Mouse (Mus musculus): Measurements from ENCODE around the gene Nodal. TPM values are rescaled to one million over a fixed set of nuclear protein-coding genes. Genes with fewer than 3 reads are reported as not detected.

Gene Nodal
- polyA plus RNA-seq, 1 experiment from 2014 or later, result not detected

DNA sequence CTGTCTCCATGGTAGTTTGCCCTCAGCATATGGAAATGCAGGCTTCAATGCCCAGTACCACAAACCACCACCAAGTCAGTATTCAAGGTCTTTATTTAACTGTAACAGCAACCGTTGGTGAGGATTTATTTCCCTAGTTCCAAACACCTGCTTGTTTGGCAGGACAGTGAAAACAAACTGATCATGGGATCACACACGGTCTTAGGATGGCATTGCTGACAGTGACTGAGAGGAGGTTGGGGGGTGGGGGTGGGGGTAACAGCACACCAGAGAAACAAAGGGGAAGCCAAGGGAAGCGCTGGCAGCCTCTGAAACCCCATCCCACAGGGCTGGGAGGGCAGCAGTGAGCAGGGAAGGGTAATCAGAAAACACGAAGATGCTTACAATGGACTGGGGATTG, 10.6 kb downstream of the Nodal start:
- DNase-seq (ENCODE audit: low spot score), result no peak
- Histone ChIP-seq H3K36me3 (ENCODE audit: control insufficient read depth, insufficient read depth, low read length) (peaks cover 10% of the 10 kb centered on the region), H3K4me3 (ENCODE audit: low read depth, low read length) (no peak overlapping the region), H3K9me3 (ENCODE audit: control insufficient read depth, low read length) (no peaks in the 10 kb centered on the region), H3K27ac (ENCODE audit: low read depth, low read length) (no peak overlapping the region), H3K9ac (ENCODE audit: low read length) (no peak overlapping the region), H3K4me2 (ENCODE audit: low read depth) (no peak overlapping the region), H3K27me3 (ENCODE audit: control insufficient read depth, insufficient read depth, low read length) (no peaks in the 10 kb centered on the region), H3K4me1 (ENCODE audit: control insufficient read depth, insufficient read depth, low read length) (no peaks in the 10 kb centered on the region)
- WGBS, result 61% methylated on average over 4 of the region's 4 CpGs
- no peak for ATAC-seq (ENCODE audit: insufficient read depth, low FRiP score, low TSS enrichment)

DNA sequence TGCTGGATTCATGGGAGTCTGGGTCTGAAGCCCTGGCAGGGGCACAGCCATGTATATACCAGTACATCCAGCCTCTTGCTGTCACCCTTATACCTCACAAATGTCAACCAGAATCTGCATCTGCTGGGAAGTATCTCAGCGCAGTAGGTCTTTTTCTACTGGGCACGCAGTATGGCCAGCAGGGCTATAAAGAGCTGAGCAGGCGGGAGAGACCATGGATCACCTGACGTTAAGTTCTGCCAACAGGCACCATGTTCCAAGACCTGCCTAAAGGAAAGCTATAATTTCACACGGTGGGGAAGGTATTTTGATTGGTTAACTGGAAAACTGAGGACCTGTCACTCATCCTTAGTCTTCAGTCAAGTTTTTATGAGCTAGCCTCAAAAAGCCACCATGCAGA, 11.3 kb downstream of the Nodal start:
- Histone ChIP-seq H3K27ac (ENCODE audit: low read depth, low read length) (no peak overlapping the region), H3K27me3 (ENCODE audit: control insufficient read depth, insufficient read depth, low read length) (no peaks in the 10 kb centered on the region), H3K9ac (ENCODE audit: low read length) (no peak overlapping the region), H3K36me3 (ENCODE audit: control insufficient read depth, insufficient read depth, low read length) (peaks cover 13% of the 10 kb centered on the region), H3K4me2 (ENCODE audit: low read depth) (no peak overlapping the region), H3K9me3 (ENCODE audit: control insufficient read depth, low read length) (no peaks in the 10 kb centered on the region), H3K4me3 (ENCODE audit: low read depth, low read length) (no peak overlapping the region), H3K4me1 (ENCODE audit: control insufficient read depth, insufficient read depth, low read length) (no peaks in the 10 kb centered on the region)
- ATAC-seq (ENCODE audit: insufficient read depth, low FRiP score, low TSS enrichment), result no peak
- 94% methylated on average over 5 of the region's 5 CpGs for WGBS
- DNase-seq (ENCODE audit: low spot score), result no peak

DNA sequence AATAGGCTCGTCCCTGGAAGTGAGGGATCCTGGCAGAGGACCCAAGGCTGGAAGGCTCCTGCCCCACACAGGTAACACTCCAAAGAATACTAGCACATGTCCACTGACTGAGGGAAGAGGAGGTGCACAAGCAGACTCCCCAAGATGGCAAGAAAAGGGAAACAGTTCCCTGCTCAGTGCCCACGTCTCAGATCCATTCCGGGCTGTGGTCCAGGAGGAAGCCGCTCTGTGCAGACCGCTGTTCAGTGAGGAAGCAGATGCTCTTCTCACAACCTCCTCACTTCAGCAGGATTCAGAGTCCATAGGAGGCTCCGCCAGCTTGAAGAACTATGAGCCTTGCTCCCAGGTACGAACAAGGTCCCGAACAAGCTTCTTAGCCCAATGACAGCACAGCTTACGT, 13.6 kb downstream of the Nodal start:
- WGBS, result 93% methylated on average over 9 of the region's 9 CpGs
- ATAC-seq (ENCODE audit: insufficient read depth, low FRiP score, low TSS enrichment) (no peak), DNase-seq (ENCODE audit: low spot score) (no peak)
- Histone ChIP-seq H3K27me3 (ENCODE audit: control insufficient read depth, insufficient read depth, low read length) (no peaks in the 10 kb centered on the region), H3K4me2 (ENCODE audit: low read depth) (no peak overlapping the region), H3K4me3 (ENCODE audit: low read depth, low read length) (no peak overlapping the region), H3K4me1 (ENCODE audit: control insufficient read depth, insufficient read depth, low read length) (no peaks in the 10 kb centered on the region), H3K9me3 (ENCODE audit: control insufficient read depth, low read length) (no peaks in the 10 kb centered on the region), H3K27ac (ENCODE audit: low read depth, low read length) (no peak overlapping the region), H3K36me3 (ENCODE audit: control insufficient read depth, insufficient read depth, low read length) (peaks cover 13% of the 10 kb centered on the region), H3K9ac (ENCODE audit: low read length) (no peak overlapping the region)

DNA sequence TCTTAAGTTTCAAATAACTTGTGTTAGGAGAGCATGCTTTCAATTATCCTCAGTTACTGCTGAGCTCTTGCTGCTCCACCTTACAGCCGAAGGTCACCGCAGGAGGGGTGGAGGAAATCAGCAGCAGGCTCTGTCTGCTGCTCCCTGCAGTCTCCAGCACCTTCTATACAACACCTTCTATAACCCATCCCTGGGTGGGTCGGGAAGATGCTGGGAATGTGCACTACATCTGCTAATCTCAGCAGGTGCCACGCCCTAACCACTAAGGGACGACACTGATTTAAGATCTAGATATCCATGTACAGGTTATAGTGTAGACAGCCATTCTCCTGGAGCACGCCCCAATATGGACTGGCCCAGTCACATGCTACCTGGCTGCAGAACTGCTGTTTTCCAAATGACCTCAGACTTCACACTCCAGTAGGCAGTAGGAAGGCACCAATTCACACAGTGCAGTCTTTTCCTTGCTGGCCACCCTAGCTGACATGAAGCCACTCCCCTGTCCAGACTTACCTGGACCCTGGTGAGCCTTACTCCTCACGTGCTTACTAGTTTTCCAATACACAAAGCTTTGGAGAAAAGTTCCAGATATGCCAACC, 22.5 kb downstream of the Nodal start:
- H3K27me3 ChIP-seq (ENCODE audit: control insufficient read depth, insufficient read depth, low read length), result no peaks in the 10 kb centered on the region
- H3K9ac ChIP-seq (ENCODE audit: low read length), result no peak overlapping the region
- DNase-seq (ENCODE audit: low spot score) (no peak), ATAC-seq (ENCODE audit: insufficient read depth, low FRiP score, low TSS enrichment) (no peak)
- no peak overlapping the region for H3K27ac ChIP-seq (ENCODE audit: low read depth, low read length)
- H3K9me3 ChIP-seq (ENCODE audit: control insufficient read depth, low read length), result no peaks in the 10 kb centered on the region
- H3K4me2 ChIP-seq (ENCODE audit: low read depth), result no peak overlapping the region
- H3K36me3 ChIP-seq (ENCODE audit: control insufficient read depth, insufficient read depth, low read length), result no peaks in the 10 kb centered on the region; the same call in 1 of the 2 replicates
- no peak overlapping the region for H3K4me3 ChIP-seq (ENCODE audit: low read depth, low read length)
- no peaks in the 10 kb centered on the region for H3K4me1 ChIP-seq (ENCODE audit: control insufficient read depth, insufficient read depth, low read length)
- WGBS, result 88% methylated on average over 7 of the region's 7 CpGs

DNA sequence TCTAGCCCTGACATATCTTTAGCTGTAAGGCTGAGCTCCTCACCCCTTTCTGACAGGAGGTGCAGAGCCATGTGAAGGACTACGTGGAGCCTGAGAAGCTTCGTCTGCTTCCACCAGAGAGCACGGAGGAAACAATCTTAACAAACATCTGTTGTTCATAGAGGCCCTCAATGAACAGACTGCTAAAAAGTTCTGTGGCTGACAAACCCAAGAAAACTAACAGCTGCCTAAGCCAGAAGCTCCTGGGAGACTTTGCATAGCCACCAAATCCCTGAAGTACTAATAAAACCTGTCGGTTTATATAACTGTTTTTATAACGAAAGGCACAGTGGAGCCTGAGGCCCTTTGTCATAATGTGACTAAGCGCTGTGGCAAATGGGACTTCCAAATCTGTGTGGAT, 25.7 kb downstream of the Nodal start:
- Histone ChIP-seq H3K4me1 (ENCODE audit: control insufficient read depth, insufficient read depth, low read length) (no peaks in the 10 kb centered on the region), H3K9me3 (ENCODE audit: control insufficient read depth, low read length) (no peaks in the 10 kb centered on the region), H3K36me3 (ENCODE audit: control insufficient read depth, insufficient read depth, low read length) (no peaks in the 10 kb centered on the region), H3K9ac (ENCODE audit: low read length) (no peak overlapping the region), H3K4me2 (ENCODE audit: low read depth) (no peak overlapping the region), H3K27me3 (ENCODE audit: control insufficient read depth, insufficient read depth, low read length) (no peaks in the 10 kb centered on the region), H3K27ac (ENCODE audit: low read depth, low read length) (no peak overlapping the region), H3K4me3 (ENCODE audit: low read depth, low read length) (no peak overlapping the region)
- DNase-seq (ENCODE audit: low spot score) (no peak), ATAC-seq (ENCODE audit: insufficient read depth, low FRiP score, low TSS enrichment) (no peak)
- WGBS, result 79% methylated on average over 6 of the region's 6 CpGs

DNA sequence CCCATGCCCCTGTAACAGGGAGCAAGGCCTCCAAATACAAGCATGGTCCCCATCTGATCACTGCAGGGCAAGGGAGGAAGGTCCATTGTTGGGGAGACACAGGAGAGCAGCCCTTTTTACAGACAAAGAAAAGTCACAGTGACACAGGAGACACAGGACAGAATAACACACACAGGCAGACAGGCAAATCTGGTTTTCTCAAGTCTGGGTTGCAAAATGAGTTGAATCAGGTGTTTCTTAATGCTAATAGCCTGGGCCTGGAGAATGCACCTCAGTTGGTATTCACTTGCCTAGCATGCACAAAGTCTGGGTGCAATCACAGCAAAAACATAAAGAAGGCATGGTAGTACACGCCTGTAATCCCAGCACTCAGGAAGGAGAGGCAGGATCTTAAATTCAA, 26.1 kb downstream of the Nodal start:
- ATAC-seq (ENCODE audit: insufficient read depth, low FRiP score, low TSS enrichment), result no peak
- Histone ChIP-seq H3K4me2 (ENCODE audit: low read depth) (no peak overlapping the region), H3K9ac (ENCODE audit: low read length) (no peak overlapping the region), H3K9me3 (ENCODE audit: control insufficient read depth, low read length) (no peaks in the 10 kb centered on the region), H3K27me3 (ENCODE audit: control insufficient read depth, insufficient read depth, low read length) (no peaks in the 10 kb centered on the region), H3K27ac (ENCODE audit: low read depth, low read length) (no peak overlapping the region), H3K4me1 (ENCODE audit: control insufficient read depth, insufficient read depth, low read length) (no peaks in the 10 kb centered on the region), H3K4me3 (ENCODE audit: low read depth, low read length) (no peak overlapping the region), H3K36me3 (ENCODE audit: control insufficient read depth, insufficient read depth, low read length) (no peaks in the 10 kb centered on the region)
- no peak for DNase-seq (ENCODE audit: low spot score)
- 75% methylated on average over 1 of the region's 1 CpGs for WGBS

DNA sequence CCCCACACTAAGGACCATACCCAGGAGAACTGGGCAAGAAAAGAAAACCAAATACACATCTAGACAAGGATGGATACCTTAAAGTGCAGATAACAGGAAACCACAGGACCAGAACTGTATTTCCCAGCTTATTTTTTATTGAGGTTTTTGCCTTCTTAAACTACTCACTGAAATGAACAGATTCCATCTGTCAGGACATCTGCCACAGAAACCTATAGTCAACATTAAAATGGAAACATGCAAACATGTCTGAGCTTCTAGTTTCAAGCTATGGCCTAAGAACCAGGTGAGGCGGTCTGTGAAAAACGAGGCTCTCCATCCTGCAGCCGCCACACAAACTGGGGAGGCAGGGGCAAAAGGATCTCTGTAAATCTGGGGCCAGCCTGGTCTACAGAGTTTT, 27.2 kb downstream of the Nodal start:
- no peaks in the 10 kb centered on the region for H3K27me3 ChIP-seq (ENCODE audit: control insufficient read depth, insufficient read depth, low read length)
- H3K9ac ChIP-seq (ENCODE audit: low read length), result no peak overlapping the region
- H3K4me3 ChIP-seq (ENCODE audit: low read depth, low read length), result no peak overlapping the region
- H3K4me1 ChIP-seq (ENCODE audit: control insufficient read depth, insufficient read depth, low read length), result no peaks in the 10 kb centered on the region
- no peaks in the 10 kb centered on the region for H3K36me3 ChIP-seq (ENCODE audit: control insufficient read depth, insufficient read depth, low read length)
- no peak overlapping the region for H3K27ac ChIP-seq (ENCODE audit: low read depth, low read length)
- no peaks in the 10 kb centered on the region for H3K9me3 ChIP-seq (ENCODE audit: control insufficient read depth, low read length)
- no peak overlapping the region for H3K4me2 ChIP-seq (ENCODE audit: low read depth)
- no peak for ATAC-seq (ENCODE audit: insufficient read depth, low FRiP score, low TSS enrichment)
- WGBS, result 86% methylated on average over 3 of the region's 3 CpGs
- no peak for DNase-seq (ENCODE audit: low spot score)

DNA sequence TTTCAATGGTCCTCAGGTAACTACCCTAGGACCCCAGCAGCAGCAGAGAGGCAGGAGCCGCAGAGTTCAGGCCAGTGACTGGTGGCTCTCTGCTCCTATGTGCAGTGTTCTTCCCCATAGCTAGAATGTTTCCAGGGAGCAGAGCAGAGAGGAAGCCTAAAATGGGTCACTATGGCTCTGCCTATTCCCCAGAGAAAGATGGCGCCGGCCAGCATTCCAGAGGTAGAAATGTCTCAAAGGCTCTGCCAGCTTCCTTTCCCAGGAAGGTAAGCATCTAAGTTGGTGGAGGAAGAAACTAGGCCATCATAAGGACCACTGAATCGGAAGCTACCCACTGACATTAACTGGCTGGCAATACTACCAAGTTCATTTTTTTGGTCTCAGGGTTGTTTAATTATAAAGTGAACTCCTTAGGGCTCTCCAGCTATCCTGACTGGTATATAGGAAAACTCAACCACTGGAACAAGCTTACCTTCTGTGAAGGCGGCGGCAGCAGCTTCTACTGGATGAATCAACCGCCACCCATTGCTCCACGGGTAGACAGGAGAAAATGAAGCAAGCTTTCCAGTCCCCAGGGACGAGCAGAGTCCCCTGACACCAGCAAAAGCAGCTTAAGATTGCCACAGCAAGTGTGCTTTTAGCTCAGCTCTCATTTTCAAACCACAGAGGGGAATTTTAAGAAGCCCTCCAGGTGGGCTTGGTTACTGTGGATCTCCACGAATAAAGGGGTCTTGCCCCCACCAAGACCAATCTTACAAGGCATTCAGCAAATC, 30.0 kb downstream of the Nodal start:
- Histone ChIP-seq H3K9ac (ENCODE audit: low read length) (no peak overlapping the region), H3K4me2 (ENCODE audit: low read depth) (no peak overlapping the region), H3K36me3 (ENCODE audit: control insufficient read depth, insufficient read depth, low read length) (no peaks in the 10 kb centered on the region), H3K4me1 (ENCODE audit: control insufficient read depth, insufficient read depth, low read length) (peaks cover 5% of the 10 kb centered on the region), H3K4me3 (ENCODE audit: low read depth, low read length) (no peak overlapping the region), H3K27me3 (ENCODE audit: control insufficient read depth, insufficient read depth, low read length) (no peaks in the 10 kb centered on the region), H3K27ac (ENCODE audit: low read depth, low read length) (no peak overlapping the region), H3K9me3 (ENCODE audit: control insufficient read depth, low read length) (no peaks in the 10 kb centered on the region)
- DNase-seq (ENCODE audit: low spot score) (no peak), ATAC-seq (ENCODE audit: insufficient read depth, low FRiP score, low TSS enrichment) (no peak)
- WGBS, result 89% methylated on average over 10 of the region's 10 CpGs

DNA sequence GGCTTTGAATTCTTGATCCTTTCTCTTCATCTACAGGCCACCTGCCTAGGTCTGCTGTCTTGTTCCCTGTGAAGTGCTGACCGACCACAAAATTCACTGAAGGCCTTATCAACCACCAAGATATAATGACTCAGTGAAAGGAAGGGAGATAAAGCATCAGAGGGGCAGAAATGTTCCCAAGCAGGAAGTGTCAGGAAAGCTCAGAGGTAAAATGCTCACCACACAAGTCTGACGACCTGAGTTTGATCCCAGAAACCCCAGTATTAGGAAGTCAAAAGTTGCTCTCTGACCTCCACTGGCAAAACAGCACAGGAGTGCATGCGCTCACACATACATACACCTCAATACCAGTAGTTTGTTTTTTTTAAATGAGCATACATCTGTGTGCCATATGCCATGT, 31.1 kb downstream of the Nodal start:
- Histone ChIP-seq H3K27ac (ENCODE audit: low read depth, low read length) (no peak overlapping the region), H3K36me3 (ENCODE audit: control insufficient read depth, insufficient read depth, low read length) (no peaks in the 10 kb centered on the region), H3K9ac (ENCODE audit: low read length) (no peak overlapping the region), H3K9me3 (ENCODE audit: control insufficient read depth, low read length) (no peaks in the 10 kb centered on the region), H3K4me1 (ENCODE audit: control insufficient read depth, insufficient read depth, low read length) (peaks cover 5% of the 10 kb centered on the region), H3K27me3 (ENCODE audit: control insufficient read depth, insufficient read depth, low read length) (no peaks in the 10 kb centered on the region), H3K4me3 (ENCODE audit: low read depth, low read length) (no peak overlapping the region), H3K4me2 (ENCODE audit: low read depth) (no peak overlapping the region)
- ATAC-seq (ENCODE audit: insufficient read depth, low FRiP score, low TSS enrichment) (no peak), DNase-seq (ENCODE audit: low spot score) (no peak)
- 79% methylated on average over 3 of the region's 3 CpGs for WGBS
